Mouse (Mus musculus) kidney, embryonic 16.5 days (tissue): ENCODE measurements around the gene 7530416G11Rik. TPM values are rescaled to one million over a fixed set of nuclear protein-coding genes. Genes with fewer than 3 reads are reported as not detected.

Experiments used
- ATAC-seq: fragments of 200-750 bp; cut with Nextera tagmentation; 2 replicates; pipeline ENCODE4 v1.8.0; 2017; ENCODE audit warnings: moderate TSS enrichment; ENCODE audit not compliant: low FRiP score, low TSS enrichment
- H3K27ac ChIP-seq: fragments of 300-500 bp; sonication (generic); 2 replicates; pipeline ENCODE4 v1.5.1; 2014; ENCODE audit warnings: low read length
- H3K27me3 ChIP-seq: fragments of 300-500 bp; sonication (generic); 2 replicates; pipeline ENCODE4 v1.6.1; 2014; ENCODE audit warnings: low read length, control low read depth, mixed read lengths; ENCODE audit not compliant: insufficient read depth
- H3K36me3 ChIP-seq: fragments of 300-500 bp; sonication (generic); 2 replicates; pipeline ENCODE4 v1.6.1; 2014; ENCODE audit warnings: low read length, control low read depth, mixed read lengths; ENCODE audit not compliant: insufficient read depth
- H3K4me1 ChIP-seq: fragments of 300-500 bp; sonication (generic); 2 replicates; pipeline ENCODE4 v1.6.1; 2014; ENCODE audit warnings: low read length, control low read depth, mixed read lengths; ENCODE audit not compliant: insufficient read depth
- H3K4me2 ChIP-seq: fragments of 300-500 bp; sonication (generic); replicated peaks from 2 replicates; pipeline ENCODE4 v1.6.1; 2014; ENCODE audit warnings: low read depth, low read length
- H3K4me3 ChIP-seq: fragments of 300-500 bp; sonication (generic); 2 replicates; pipeline ENCODE4 v1.5.1; 2014; ENCODE audit warnings: mild to moderate bottlenecking, low read length
- H3K9ac ChIP-seq: fragments of 300-500 bp; sonication (generic); replicated peaks from 2 replicates; pipeline ENCODE4 v1.6.1; 2014; ENCODE audit warnings: low read length
- H3K9me3 ChIP-seq: fragments of 300-500 bp; sonication (generic); 2 replicates; pipeline ENCODE4 v1.6.1; 2016; ENCODE audit warnings: low read length, control low read depth
- WGBS: fragments of 180-500 bp; shearing (Covaris S2); extraction: QIAGEN DNeasy Blood & Tissue Kit; methylation state at CpG from one replicate; pipeline ENCODE4 v1.1.7; 2014; 5-methylcytosine and 5-hydroxymethylcytosine counted together
- polyA plus RNA-seq: library from polyadenylated mRNA; unstranded; fragments of >200 nt; fragmentation: Nextera tagmentation; extraction: Ambion mirVana; gene quantifications from 2 replicates; pipeline ENCODE4 v1.2.1, GENCODE M21; 2015

Gene 7530416G11Rik
- polyA plus RNA-seq, 1 experiment from 2014 or later, result not detected

DNA sequence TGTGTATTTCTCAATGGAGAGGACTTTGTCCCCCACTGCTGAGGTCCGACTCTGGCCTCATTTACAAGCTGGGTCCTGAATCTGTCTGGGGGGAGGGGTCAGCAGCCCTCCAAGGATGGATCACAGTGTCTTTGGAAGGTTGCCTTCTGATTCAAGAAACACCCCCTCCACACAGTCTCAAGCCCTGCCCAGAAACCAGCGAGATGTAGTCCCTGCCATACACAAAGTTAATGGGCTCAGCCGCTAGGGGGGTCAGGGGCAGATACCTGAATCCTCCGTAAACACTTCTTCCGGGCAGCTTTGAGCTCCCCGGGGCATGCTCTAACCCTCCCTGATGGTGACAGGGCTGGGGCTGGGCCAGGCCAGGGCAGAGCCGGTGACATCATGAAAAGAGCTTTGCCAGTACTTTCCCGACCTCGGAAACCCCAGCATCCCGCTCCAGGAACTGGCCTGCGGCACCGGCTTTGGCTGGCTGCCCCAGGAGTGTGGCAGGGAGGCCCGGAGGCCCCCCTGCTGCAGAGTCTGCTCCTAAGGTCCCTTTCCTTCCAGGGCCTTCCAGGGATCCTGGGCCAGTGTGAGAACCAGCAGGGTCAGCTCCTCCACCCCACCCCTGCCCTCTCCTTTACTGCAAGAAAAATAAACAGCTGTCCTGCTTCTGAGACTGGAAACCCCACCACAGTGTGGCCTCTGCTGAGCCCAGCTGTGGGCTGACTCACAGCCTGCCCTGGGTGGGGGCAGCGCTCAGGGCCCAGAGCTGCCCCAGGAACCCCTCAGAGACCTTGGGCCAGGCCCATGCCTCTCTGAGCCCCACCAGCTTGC, 20.4 kb upstream of the 7530416G11Rik start:
- Histone ChIP-seq H3K27ac (peak overlapping the region; percentile 31), H3K4me3 (no peak overlapping the region), H3K4me1 (peaks cover 22% of the 10 kb centered on the region), H3K36me3 (no peaks in the 10 kb centered on the region), H3K9me3 (no peaks in the 10 kb centered on the region), H3K4me2 (peak overlapping the region; percentile 26; the same call in 1 of the 2 replicates), H3K27me3 (no peaks in the 10 kb centered on the region), H3K9ac (no peak overlapping the region)
- ATAC-seq, result peak; percentile 85
- 3% methylated on average over 14 of the region's 14 CpGs for WGBS

DNA sequence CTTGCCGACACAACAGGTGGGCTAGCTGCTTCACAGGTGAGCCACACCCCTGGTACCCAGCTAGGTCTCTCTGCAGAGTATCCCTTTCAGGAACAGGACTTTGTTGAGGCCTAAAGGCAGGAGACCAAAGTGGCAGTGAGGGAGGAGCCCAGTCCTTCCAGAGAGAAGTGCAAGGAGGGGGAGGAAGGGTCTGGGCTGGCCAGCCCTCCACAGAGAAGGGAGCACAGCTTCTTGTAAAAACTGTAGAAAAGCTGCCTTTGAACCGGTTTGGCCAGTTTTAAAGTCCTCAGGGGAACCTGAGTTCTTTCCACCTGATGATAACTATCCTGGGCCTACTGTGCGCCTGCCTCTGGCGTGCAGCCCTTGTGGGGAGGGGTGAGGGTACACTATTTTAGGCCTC, 16.4 kb upstream of the 7530416G11Rik start:
- peak overlapping the region; percentile 52; the same call in 1 of the 2 replicates for H3K27ac ChIP-seq
- no peak; the same call in 1 of the 2 replicates for ATAC-seq
- 62% methylated on average over 4 of the region's 4 CpGs for WGBS

DNA sequence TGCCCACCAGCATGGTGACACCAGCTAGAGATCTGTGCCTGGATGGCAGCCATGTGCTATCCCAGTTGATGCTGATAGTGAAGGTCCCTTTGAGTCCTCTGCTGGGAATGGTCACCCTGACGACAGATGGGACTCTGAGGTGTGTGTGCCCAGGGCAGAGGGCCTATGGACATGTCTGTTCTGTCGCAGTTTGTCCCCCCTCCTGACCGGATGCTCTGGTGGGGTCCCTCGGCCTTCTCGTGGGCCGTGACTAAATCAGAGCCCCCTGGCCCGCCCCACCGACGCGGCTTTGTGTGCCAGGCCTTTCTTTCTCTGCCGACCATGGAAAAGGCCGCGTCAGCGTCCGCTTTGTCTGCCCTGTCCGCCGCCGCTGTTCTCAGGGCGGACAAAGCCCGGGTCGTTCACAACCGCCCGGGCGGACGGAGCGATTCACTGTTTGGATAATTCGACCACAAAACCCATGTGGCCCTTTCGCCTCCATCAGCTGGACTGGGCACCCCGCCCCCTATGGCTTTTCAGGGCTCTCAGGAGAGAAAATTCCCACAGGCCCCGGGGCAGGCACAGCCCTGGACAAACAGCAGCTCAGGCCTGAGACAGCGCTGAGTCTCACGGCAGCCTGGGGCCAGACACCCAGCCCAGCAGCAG, 4.5 kb upstream of the 7530416G11Rik start:
- ATAC-seq, result no peak
- Histone ChIP-seq H3K27ac (no peak overlapping the region), H3K36me3 (no peaks in the 10 kb centered on the region), H3K9me3 (no peaks in the 10 kb centered on the region), H3K4me1 (peaks cover 6% of the 10 kb centered on the region; the same call in 1 of the 2 replicates), H3K27me3 (no peaks in the 10 kb centered on the region), H3K9ac (no peak overlapping the region), H3K4me2 (no peak overlapping the region), H3K4me3 (no peak overlapping the region)
- 82% methylated on average over 32 of the region's 32 CpGs for WGBS

More for the DNA sequence above, 16.4 kb upstream of the 7530416G11Rik start:
- Histone ChIP-seq H3K36me3 (no peaks in the 10 kb centered on the region), H3K27me3 (no peaks in the 10 kb centered on the region), H3K9me3 (no peaks in the 10 kb centered on the region), H3K4me3 (no peak overlapping the region), H3K4me2 (no peak overlapping the region), H3K9ac (no peak overlapping the region), H3K4me1 (peaks cover 21% of the 10 kb centered on the region)

DNA sequence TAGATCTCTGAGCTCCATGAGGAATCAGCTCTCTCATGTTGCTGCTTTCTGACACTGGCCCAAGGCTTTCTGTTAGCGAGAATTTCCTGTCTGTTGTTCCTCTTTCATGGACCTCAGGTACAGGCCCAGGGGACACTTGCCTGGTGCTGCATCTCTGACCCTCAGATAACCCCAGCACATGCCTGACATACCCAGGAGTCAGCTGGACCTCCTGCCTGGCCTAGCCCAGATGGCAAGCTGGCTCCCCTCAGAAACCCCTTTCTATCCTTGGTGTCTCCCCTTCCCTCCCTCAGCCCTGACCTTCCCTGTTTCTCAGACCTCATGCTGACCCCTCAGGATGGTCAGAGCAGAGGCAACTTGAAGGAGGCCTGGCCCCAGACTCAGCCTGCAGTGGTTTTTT, 3.7 kb upstream of the 7530416G11Rik start:
- no peak overlapping the region for H3K4me3 ChIP-seq
- WGBS, result 80% methylated on average over 1 of the region's 1 CpGs
- no peaks in the 10 kb centered on the region for H3K36me3 ChIP-seq
- no peak overlapping the region for H3K4me2 ChIP-seq
- H3K9ac ChIP-seq, result no peak overlapping the region
- no peak for ATAC-seq
- H3K9me3 ChIP-seq, result no peaks in the 10 kb centered on the region
- H3K4me1 ChIP-seq, result peaks cover 6% of the 10 kb centered on the region; the same call in 1 of the 2 replicates
- no peak overlapping the region for H3K27ac ChIP-seq
- H3K27me3 ChIP-seq, result no peaks in the 10 kb centered on the region

DNA sequence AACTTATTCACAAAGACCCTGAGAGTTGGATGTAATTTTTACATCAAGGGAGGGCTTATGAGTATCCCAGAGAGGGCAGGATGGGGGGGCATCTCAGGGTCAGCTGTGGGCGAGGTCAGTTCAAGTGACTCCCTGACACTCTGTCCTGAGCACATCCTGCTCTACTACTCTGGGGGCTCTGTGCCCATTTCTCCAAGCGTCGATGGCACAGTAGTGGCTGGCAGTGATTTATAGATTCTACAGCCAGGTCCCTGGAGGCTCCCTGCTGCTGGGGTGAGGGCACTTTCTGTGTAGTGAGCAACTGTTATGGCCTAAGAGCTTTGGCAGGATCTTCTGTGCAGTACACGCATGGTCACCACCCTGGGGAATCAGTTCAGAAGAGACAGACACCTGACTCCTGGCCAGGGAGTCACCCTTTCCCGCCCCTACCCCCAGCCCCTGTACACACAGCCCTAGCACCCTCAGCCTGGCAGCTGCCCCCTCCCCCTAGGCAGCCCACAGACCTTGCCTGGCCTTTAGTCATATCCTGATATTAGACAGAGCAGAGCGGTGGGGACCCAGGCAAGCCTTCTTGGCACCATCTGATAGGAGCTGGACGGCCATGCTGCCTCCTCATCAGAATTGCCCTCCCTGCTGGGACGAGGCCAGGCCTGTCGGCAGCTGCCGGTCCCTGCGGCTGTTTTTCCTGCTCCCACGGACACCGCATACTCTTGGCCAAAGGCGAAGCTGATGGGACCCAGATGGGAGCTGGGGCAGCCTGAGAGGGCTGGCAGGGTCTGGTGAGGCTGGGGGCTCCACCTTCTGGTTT, 2.3 kb upstream of the 7530416G11Rik start:
- Histone ChIP-seq H3K4me3 (no peak overlapping the region), H3K27me3 (no peaks in the 10 kb centered on the region), H3K36me3 (no peaks in the 10 kb centered on the region), H3K9ac (no peak overlapping the region), H3K4me1 (peaks cover 6% of the 10 kb centered on the region; the same call in 1 of the 2 replicates), H3K4me2 (no peak overlapping the region), H3K27ac (no peak overlapping the region), H3K9me3 (no peaks in the 10 kb centered on the region)
- 40% methylated on average over 14 of the region's 14 CpGs for WGBS
- 0 out of 2 replicates have a peak, but pooled peaks have one; percentile 28 for ATAC-seq

DNA sequence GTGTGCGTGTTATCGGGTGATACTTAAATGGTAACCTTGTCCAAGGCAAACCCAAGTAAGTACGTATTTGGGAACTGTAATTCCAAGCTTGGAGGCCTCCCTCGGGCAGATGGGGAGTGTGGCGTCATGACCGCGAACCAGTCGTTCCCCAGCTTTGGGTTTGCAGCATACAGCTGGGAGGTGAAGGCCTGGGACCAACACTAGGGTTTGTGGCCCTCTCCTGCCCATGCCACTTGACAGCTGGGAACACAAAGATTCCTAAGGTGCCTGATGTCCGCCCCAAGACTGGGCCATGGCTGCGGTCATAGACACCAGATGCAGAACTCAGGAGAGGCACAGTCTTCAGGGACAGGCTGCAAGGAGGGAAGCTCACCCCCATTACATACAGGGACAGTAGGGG, 2.8 kb downstream of the 7530416G11Rik start:
- Histone ChIP-seq H3K36me3 (no peaks in the 10 kb centered on the region), H3K4me1 (0 out of 2 replicates have a peak, but pooled peaks cover under 1% of the 10 kb centered on the region), H3K9me3 (no peaks in the 10 kb centered on the region), H3K27me3 (no peaks in the 10 kb centered on the region), H3K9ac (no peak overlapping the region), H3K4me2 (no peak overlapping the region), H3K27ac (no peak overlapping the region), H3K4me3 (no peak overlapping the region)
- WGBS, result 85% methylated on average over 10 of the region's 10 CpGs
- no peak for ATAC-seq

DNA sequence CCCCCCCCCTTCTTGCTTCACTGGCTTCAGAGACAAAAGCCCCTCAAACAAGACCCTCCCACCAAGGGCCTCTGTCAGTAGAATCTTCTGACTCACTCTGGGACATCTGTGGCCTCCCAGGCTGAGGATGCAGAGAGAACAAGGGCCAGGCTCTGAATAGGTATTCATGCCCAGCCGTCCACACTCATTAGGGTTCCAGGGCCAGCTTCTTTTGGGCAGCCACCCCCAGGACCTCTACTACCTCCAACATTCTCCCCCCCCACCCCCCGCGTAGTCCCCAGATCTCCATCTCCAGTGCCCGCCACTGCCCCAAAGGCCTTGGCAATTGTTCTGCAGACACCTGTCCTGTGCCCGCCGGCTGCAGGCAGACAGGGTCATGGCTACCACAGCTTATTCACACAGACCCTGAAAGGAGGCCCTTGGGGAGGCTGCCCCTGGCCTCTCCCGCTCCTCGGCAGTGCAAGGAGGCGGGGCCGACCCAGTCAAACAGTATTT, 5.0 kb downstream of the 7530416G11Rik start:
- Histone ChIP-seq H3K36me3 (no peaks in the 10 kb centered on the region), H3K27ac (no peak overlapping the region), H3K4me3 (no peak overlapping the region), H3K9ac (no peak overlapping the region), H3K27me3 (no peaks in the 10 kb centered on the region), H3K4me2 (no peak overlapping the region), H3K4me1 (no peaks in the 10 kb centered on the region), H3K9me3 (no peaks in the 10 kb centered on the region)
- no peak for ATAC-seq
- WGBS, result 55% methylated on average over 10 of the region's 10 CpGs

DNA sequence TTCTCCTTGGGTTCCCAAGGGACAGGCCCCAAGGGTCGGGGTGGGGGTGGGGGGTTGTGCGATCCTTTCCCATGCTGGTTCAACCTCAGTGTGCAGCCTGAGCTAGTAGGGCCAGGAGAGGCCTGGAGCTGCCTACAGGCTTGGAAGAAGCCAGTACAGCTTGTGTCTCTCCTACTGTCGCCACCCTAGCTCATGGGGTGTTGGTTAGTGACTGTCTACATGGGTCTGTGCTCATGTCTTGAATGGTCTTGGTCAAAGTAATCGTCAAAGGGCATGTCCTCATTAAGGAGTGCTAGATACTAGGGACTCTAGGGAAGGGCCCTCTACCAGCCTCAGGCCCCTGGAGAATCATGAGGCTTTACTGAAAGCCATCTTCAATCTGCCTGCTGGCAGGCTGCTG, 5.5 kb downstream of the 7530416G11Rik start:
- no peaks in the 10 kb centered on the region for H3K9me3 ChIP-seq
- ATAC-seq, result no peak
- no peaks in the 10 kb centered on the region for H3K27me3 ChIP-seq
- 83% methylated on average over 4 of the region's 4 CpGs for WGBS
- no peaks in the 10 kb centered on the region for H3K4me1 ChIP-seq
- H3K4me2 ChIP-seq, result no peak overlapping the region
- no peak overlapping the region for H3K9ac ChIP-seq
- no peaks in the 10 kb centered on the region for H3K36me3 ChIP-seq
- no peak overlapping the region for H3K27ac ChIP-seq
- H3K4me3 ChIP-seq, result no peak overlapping the region

DNA sequence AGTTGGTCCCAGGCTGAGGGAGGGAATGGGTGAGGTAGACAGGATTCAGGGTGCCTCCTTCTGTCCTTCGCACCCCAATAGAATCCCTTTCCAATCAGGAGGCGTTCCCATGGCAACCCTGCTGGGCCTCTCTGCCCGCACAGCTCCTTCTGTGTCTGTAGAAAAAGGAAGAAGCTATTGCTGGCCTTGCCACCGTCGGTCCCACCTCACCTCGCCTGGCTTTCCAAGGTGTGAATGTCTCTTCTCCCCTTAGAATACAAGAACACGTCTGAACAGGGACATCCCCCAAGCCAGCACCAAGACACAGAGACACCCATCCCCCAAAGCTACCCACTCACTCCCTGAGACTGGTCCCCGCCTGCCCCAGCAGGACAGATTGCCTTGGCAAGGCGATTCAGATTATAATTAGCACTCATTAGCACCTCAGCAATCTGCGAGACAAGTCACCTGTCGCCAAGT, 8.8 kb downstream of the 7530416G11Rik start:
- no peak overlapping the region for H3K27ac ChIP-seq
- WGBS, result 18% methylated on average over 11 of the region's 11 CpGs

More for the DNA sequence above, 8.8 kb downstream of the 7530416G11Rik start:
- no peaks in the 10 kb centered on the region for H3K36me3 ChIP-seq
- no peaks in the 10 kb centered on the region for H3K27me3 ChIP-seq
- no peak overlapping the region for H3K9ac ChIP-seq
- no peaks in the 10 kb centered on the region for H3K4me1 ChIP-seq
- no peaks in the 10 kb centered on the region for H3K9me3 ChIP-seq
- H3K4me3 ChIP-seq, result no peak overlapping the region
- no peak for ATAC-seq
- H3K4me2 ChIP-seq, result no peak overlapping the region
